Mouse (Mus musculus): ENCODE measurements around the gene Aplf.

DNA sequence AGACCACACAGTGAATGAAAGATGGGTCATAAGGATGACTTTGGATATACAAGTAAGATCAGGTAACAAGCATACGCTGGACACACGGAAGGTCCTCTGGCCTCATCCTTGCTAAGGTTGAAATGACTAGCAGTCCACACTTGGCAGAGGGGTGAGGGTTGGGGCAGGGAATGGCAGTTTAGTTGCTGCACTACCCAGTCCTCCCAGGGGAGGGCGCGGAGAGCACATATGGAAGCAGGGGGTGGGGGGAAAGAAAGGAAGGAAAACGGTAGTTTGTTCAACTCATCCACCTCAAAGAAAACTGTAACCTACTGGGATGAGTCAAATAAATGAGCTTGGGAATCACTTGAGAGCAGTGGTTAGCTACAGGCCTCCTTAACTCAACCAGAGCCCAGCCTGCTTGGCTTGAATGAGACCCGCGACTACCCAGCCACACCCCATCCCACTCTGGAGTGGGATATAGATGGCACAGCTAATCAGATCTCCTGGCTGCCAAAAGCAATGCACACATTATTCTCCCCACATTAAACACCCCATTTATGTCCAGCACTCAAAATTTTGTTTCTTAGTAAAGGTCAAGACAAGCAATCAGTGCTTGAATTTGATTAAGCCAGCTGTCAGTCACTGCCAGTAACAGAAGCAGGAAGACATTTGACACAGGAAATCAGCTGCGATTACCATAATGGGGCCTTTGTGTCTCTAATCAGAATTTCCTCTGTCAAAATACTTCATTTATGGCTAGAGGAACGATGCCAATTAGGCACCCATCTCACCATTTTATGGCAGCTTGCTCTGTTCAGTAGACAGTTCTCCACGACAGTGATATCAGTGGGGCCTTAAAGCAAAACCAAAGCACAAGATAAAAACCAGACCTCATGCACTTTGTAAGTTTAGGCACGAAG, 56.9 kb downstream of the Aplf start:
- TF ChIP-seq EP300 (IDR thresholded peaks at IDR 0.05; ENCODE audit: low read depth) (no peak), CTCF (IDR thresholded peaks at IDR 0.05; ENCODE audit: low read depth) (peak; percentile 47)

All from heart, postnatal 0 days (tissue).